ENCODE assay signal across 8 mouse cellular contexts in the genomic region with DNA sequence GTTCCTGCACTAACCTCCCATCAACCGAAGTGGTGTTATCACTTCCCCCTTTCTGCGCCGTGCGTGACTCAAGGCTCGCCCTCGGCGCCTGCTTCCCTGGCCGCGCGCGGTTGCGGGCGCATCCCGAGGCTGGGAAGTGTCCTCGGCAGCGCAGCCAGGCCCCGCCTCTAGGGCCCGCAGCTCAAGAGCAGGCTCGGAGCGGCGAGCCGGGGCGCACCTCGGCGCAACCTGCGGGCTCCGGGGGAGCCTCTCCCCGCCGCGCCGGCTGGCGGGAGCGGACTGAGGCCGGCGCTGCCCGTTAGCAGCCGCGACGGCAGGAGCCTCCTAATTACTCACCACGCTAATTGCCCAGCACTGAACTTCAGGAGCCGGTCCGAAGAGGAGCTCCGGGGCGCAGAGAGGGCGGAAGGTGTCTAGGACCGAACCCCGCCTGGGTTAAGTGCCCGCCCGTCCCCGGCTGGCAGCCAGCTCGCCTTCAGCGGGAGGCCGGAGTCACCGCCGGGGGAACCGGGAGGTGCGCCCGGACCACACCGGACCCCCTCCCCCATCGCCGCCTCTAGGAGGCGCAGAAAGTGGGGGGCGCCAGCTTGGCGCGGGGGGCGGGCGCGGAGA. TPM values are rescaled to one million over a fixed set of nuclear protein-coding genes. Genes with fewer than 3 reads are reported as not detected.
DNase-seq lines count a peak whose midpoint lies in the region; ATAC-seq lines count a peak whose summit lies in the region.

A gene (plus strand): TSS at position 391 of the 612 bp plus-strand sequence.

- no peaks in the 10 kb centered on the region for H3K9me3 ChIP-seq in heart, embryonic 10.5 days
- no peaks in the 10 kb centered on the region for H3K9me3 ChIP-seq in kidney, embryonic 16.5 days (ENCODE audit: low read length)
- no peaks in the 10 kb centered on the region for H3K9me3 ChIP-seq in liver, embryonic 16.5 days (replicated peaks; ENCODE audit: control insufficient read depth, low read length)

- H3K4me1 ChIP-seq in heart, embryonic 10.5 days, result peaks cover 31% of the 10 kb centered on the region
- peaks cover 18% of the 10 kb centered on the region for H3K4me1 ChIP-seq in kidney, embryonic 16.5 days (ENCODE audit: insufficient read depth, low read length)
- H3K4me1 ChIP-seq in liver, embryonic 16.5 days (ENCODE audit: control insufficient read depth, low read depth, low read length), result no peaks in the 10 kb centered on the region; the same call in 1 of the 2 replicates

- peak within 1 kb of the TSS; percentile 43 for H3K27ac ChIP-seq in heart, embryonic 10.5 days
- no peak within 1 kb of the TSS for H3K27ac ChIP-seq in kidney, embryonic 16.5 days (ENCODE audit: low read length)
- H3K27ac ChIP-seq in liver, embryonic 16.5 days (ENCODE audit: low read length), result no peak within 1 kb of the TSS

- peak within 1 kb of the TSS; percentile 63 for H3K9ac ChIP-seq in kidney, embryonic 16.5 days (replicated peaks; ENCODE audit: low read length)
- H3K9ac ChIP-seq in liver, embryonic 16.5 days (ENCODE audit: low read depth, low read length), result no peak within 1 kb of the TSS; the same call in 1 of the 2 replicates

- WGBS in heart, embryonic 10.5 days, result under 1% methylated on average over 64 of the region's 68 CpGs
- under 1% methylated on average over 62 of the region's 68 CpGs for whole genome bisulfite sequencing in kidney, embryonic 16.5 days
- WGBS in liver, embryonic 16.5 days (ENCODE audit: insufficient replicate concordance), result under 1% methylated on average over 67 of the region's 68 CpGs

- peak; percentile 6 for DNase-seq in spleen, adult 12 weeks (ENCODE audit: low spot score)
- DNase-seq in spleen, postnatal 4 days (ENCODE audit: low spot score in 2 of 2), result no peak
- no peak for DNase-seq in heart, embryonic 10.5 days (ENCODE audit: low spot score)
- DNase-seq in frontal cortex, postnatal 25 days (ENCODE audit: low spot score in 2 of 2), result no peak

- peaks cover 93% of the 10 kb centered on the region for H3K27me3 ChIP-seq in heart, embryonic 10.5 days (ENCODE audit: insufficient read depth, poor library complexity, severe bottlenecking)
- H3K27me3 ChIP-seq in kidney, embryonic 16.5 days (ENCODE audit: insufficient read depth, low read length), result peaks cover 56% of the 10 kb centered on the region
- H3K27me3 ChIP-seq in liver, embryonic 16.5 days (ENCODE audit: control insufficient read depth, insufficient read depth, low read depth, low read length), result peaks cover 69% of the 10 kb centered on the region

- H3K4me3 ChIP-seq in heart, embryonic 10.5 days, result peak within 1 kb of the TSS; percentile 65
- peak within 1 kb of the TSS; percentile 60 for H3K4me3 ChIP-seq in kidney, embryonic 16.5 days (ENCODE audit: low read length)
- peak within 1 kb of the TSS; percentile 47 for H3K4me3 ChIP-seq in liver, embryonic 16.5 days (ENCODE audit: low read depth, low read length)

- ATAC-seq in common myeloid progenitor, adult 5-6 weeks (replicated peaks; ENCODE audit: low read depth, poor library complexity, severe bottlenecking), result peak; percentile 46
- ATAC-seq in kidney, embryonic 16.5 days (ENCODE audit: low FRiP score, low TSS enrichment), result peak; percentile 20; the same call in 1 of the 2 replicates
- ATAC-seq in liver, embryonic 16.5 days (ENCODE audit: low read depth), result 0 out of 2 replicates have a peak, but pooled peaks have one; percentile 24
- ATAC-seq in neutrophil, adult 5-6 weeks (ENCODE audit: extremely low read depth, insufficient number of reproducible peaks, low FRiP score, poor library complexity, severe bottlenecking), result peak; percentile 28; the same call in 1 of the 2 replicates

- H3K4me2 ChIP-seq in kidney, embryonic 16.5 days (replicated peaks; ENCODE audit: low read depth, low read length), result peak within 1 kb of the TSS; percentile 95
- peak within 1 kb of the TSS; percentile 74 for H3K4me2 ChIP-seq in liver, embryonic 16.5 days (ENCODE audit: low read depth, low read length)

- no peaks in the 10 kb centered on the region for H3K36me3 ChIP-seq in heart, embryonic 10.5 days
- no peaks in the 10 kb centered on the region for H3K36me3 ChIP-seq in kidney, embryonic 16.5 days (ENCODE audit: insufficient read depth, low read length)
- H3K36me3 ChIP-seq in liver, embryonic 16.5 days (ENCODE audit: control insufficient read depth, insufficient read depth), result no peaks in the 10 kb centered on the region

RNA-seq across cellular contexts. Expression of the gene that starts here (rescaled TPM):
- 2.3 and 3.1 TPM in 2 replicates for total RNA-seq in common myeloid progenitor, adult 5-6 weeks (2017)
- 13.5 and 14.2 TPM in 2 replicates for polyA plus RNA-seq in heart, embryonic 10.5 days (2016; fragmentation: Nextera tagmentation; extraction: Ambion mirVana)
- 8.5 and 9.7 TPM in 2 replicates for polyA plus RNA-seq in kidney, embryonic 16.5 days (2015; fragmentation: Nextera tagmentation; extraction: Ambion mirVana)
- polyA plus RNA-seq in liver, embryonic 16.5 days (2015; fragmentation: Nextera tagmentation; extraction: Ambion mirVana), result 2.8 and 3.7 TPM in 2 replicates
- 0.61 and 3.5 TPM in 2 replicates for total RNA-seq in neutrophil, adult 5-6 weeks (2017)
